Mouse (Mus musculus): ENCODE data around the gene Gm3182. TPM values are rescaled to one million over a fixed set of nuclear protein-coding genes. Genes with fewer than 3 reads are reported as not detected.

Gene Gm3182
- not detected in 2 replicates for polyA plus RNA-seq (2015; fragmentation: Nextera tagmentation; extraction: Ambion mirVana)

GRCm38 (mm10) chr14:4481445-4481844 is at the start of gene Gm3182:
TSS of gene Gm3182 (plus strand) at chr14:4481745.

Other genes starting within 250 kb of the Gm3182 start
- not detected in 2 replicates for gene Gm3138, start 232.1 kb upstream of the Gm3182 start, polyA plus RNA-seq (2015; fragmentation: Nextera tagmentation; extraction: Ambion mirVana)
- gene Gm3149, start 164.5 kb upstream of the Gm3182 start, polyA plus RNA-seq (2015; fragmentation: Nextera tagmentation; extraction: Ambion mirVana), result not detected in 2 replicates
- gene 2610042L04Rik, start 147.0 kb upstream of the Gm3182 start, polyA plus RNA-seq (2015; fragmentation: Nextera tagmentation; extraction: Ambion mirVana), result not detected in 2 replicates
- gene Gm3159, start 84.2 kb upstream of the Gm3182 start, polyA plus RNA-seq (2015; fragmentation: Nextera tagmentation; extraction: Ambion mirVana), result not detected in 2 replicates
- 0.68 and 0.83 TPM in 2 replicates for gene Gm3164, start 66.3 kb upstream of the Gm3182 start, polyA plus RNA-seq (2015; fragmentation: Nextera tagmentation; extraction: Ambion mirVana)
- not detected in 2 replicates for gene Gm3173, start 50.8 kb upstream of the Gm3182 start, polyA plus RNA-seq (2015; fragmentation: Nextera tagmentation; extraction: Ambion mirVana)
- not detected in 2 replicates for gene Gm3047, start 73.7 kb downstream of the Gm3182 start, polyA plus RNA-seq (2015; fragmentation: Nextera tagmentation; extraction: Ambion mirVana)
- gene Gm8159, start 150.6 kb downstream of the Gm3182 start, polyA plus RNA-seq (2015; fragmentation: Nextera tagmentation; extraction: Ambion mirVana), result not detected in 2 replicates
- not detected in 2 replicates for gene Gm3239, start 182.4 kb downstream of the Gm3182 start, polyA plus RNA-seq (2015; fragmentation: Nextera tagmentation; extraction: Ambion mirVana)
- gene Gm7876, start 227.5 kb downstream of the Gm3182 start, polyA plus RNA-seq (2015; fragmentation: Nextera tagmentation; extraction: Ambion mirVana), result not detected in 2 replicates
- 0.12 TPM in 1 of 2 replicates, not detected in the other for gene Gm3252, start 245.0 kb downstream of the Gm3182 start, polyA plus RNA-seq (2015; fragmentation: Nextera tagmentation; extraction: Ambion mirVana)